Mouse (Mus musculus): ENCODE results near the gene Gm42906. TPM values are rescaled to one million over a fixed set of nuclear protein-coding genes. Genes with fewer than 3 reads are reported as not detected.

Gene Gm42906
- polyA plus RNA-seq, 1 experiment from 2014 or later, result not detected

DNA sequence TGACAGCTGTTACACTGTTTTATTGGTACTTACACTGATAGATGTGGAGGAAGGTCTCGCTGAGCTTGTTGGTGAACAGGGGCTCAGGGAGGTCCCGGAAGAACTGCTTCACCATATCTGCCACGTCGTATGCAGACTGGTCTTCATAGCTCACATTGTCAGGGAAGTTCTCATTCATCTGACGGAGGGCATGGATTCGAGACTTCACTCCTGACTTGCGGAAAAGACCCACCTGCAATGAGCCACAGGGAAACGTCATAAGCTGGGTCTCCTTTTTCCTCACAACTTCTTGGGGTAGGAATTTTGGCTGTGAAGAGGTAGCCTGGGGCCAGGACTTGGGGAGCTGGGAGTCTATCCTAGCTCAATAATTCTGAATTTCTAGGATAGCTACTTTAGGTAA is 375.6 kb downstream of the Gm42906 start:
- H3K36me3 ChIP-seq, result 0 out of 2 replicates have a peak, but pooled peaks cover 4% of the 10 kb centered on the region
- H3K27me3 ChIP-seq (ENCODE audit: low read depth, poor library complexity, severe bottlenecking), result no peaks in the 10 kb centered on the region
- WGBS, result 94% methylated on average over 8 of the region's 8 CpGs
- H3K4me1 ChIP-seq, result peaks cover 14% of the 10 kb centered on the region
- no peak for DNase-seq (ENCODE audit: low spot score)
- no peak overlapping the region for H3K4me3 ChIP-seq
- no peak overlapping the region for H3K27ac ChIP-seq (replicated peaks)
- no peaks in the 10 kb centered on the region for H3K9me3 ChIP-seq (replicated peaks)

DNA sequence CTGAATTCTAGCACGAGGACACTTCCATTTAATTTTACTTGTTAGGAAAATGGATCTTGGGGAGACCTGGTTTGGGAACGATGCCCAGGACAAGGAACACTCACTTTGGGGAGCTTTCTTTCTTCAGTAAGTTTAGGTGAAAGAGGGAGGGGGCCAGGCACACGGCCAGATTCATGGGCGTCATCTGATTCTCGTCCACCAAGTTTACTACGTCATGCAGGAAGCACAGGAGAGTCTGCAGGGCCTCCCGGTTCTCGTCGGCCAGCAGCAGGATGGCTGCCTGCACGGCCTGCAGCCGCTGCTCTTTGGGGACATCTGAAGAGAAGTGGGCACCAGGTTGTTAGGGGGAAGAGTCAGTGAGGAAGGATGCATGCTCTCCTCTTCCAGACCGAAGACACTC is 380.5 kb downstream of the Gm42906 start:
- no peak overlapping the region for H3K27ac ChIP-seq (replicated peaks)
- H3K4me3 ChIP-seq, result no peak overlapping the region
- WGBS, result 91% methylated on average over 12 of the region's 12 CpGs
- no peaks in the 10 kb centered on the region for H3K4me1 ChIP-seq
- no peaks in the 10 kb centered on the region for H3K27me3 ChIP-seq (ENCODE audit: low read depth, poor library complexity, severe bottlenecking)
- no peak for DNase-seq (ENCODE audit: low spot score)
- no peaks in the 10 kb centered on the region for H3K9me3 ChIP-seq (replicated peaks)
- 0 out of 2 replicates have a peak, but pooled peaks cover 4% of the 10 kb centered on the region for H3K36me3 ChIP-seq

DNA sequence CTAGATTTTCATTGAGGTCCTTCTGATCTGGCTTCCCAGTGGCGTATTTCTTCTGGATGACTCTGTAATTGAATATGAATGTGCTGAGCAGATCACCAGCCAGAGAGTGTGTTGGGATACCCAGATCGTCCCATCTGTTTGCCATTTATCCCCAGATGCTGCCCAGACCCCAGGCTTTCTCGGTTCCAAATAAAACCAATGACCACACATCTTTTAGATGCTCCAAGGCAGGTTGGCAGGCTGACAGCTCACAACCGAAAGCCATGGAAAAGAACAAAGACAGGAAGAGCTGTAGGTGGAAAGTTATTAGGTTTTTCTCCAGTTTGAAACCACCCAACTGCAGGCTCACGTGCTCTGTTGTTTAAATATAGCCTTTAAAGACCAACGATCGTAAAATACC is 381.0 kb downstream of the Gm42906 start:
- Histone ChIP-seq H3K36me3 (0 out of 2 replicates have a peak, but pooled peaks cover under 1% of the 10 kb centered on the region), H3K27me3 (ENCODE audit: low read depth, poor library complexity, severe bottlenecking) (no peaks in the 10 kb centered on the region), H3K4me3 (no peak overlapping the region), H3K9me3 (replicated peaks) (no peaks in the 10 kb centered on the region), H3K4me1 (no peaks in the 10 kb centered on the region), H3K27ac (replicated peaks) (no peak overlapping the region)
- WGBS, result 82% methylated on average over 7 of the region's 7 CpGs
- DNase-seq (ENCODE audit: low spot score), result no peak

DNA sequence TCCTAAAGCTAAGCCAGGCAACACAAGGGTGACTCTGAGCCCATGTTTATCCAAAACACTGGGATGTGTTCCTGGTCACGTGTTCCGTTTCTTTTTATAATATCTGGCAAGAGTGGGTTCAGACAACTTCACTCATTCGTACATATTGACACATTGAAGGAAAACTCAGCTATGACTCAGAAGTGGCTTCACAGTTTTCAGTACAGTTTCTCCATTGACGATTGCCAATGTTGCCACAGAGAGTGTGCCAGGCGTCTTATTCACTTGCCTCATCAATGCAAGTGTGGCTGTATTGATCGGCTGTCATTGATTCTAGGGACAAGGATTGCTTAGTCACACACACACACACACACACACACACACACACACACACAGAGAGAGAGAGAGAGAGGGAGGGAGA is 381.8 kb downstream of the Gm42906 start:
- Histone ChIP-seq H3K27me3 (ENCODE audit: low read depth, poor library complexity, severe bottlenecking) (no peaks in the 10 kb centered on the region), H3K36me3 (no peaks in the 10 kb centered on the region), H3K9me3 (replicated peaks) (no peaks in the 10 kb centered on the region), H3K27ac (replicated peaks) (no peak overlapping the region), H3K4me1 (no peaks in the 10 kb centered on the region), H3K4me3 (no peak overlapping the region)
- DNase-seq (ENCODE audit: low spot score), result no peak
- 94% methylated on average over 6 of the region's 6 CpGs for WGBS

DNA sequence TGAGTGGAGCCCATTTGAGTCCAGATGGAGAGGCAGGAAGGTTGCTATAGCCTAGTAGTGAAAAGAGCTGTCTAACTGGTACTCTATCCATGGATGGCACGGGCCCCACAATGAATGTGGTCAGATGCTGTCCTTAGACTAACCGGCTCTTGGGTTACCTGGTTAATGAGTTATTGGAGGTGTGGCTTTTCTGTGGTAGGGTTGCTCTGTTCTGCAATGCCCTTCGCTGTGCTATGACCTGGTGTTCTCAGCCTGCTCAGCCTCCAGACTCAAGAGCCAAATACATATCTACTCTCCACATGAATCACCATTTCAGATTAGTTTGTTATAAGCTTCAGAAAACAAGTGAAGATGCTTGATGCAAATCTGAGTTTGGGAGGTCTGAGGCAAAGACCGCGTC is 385.1 kb downstream of the Gm42906 start:
- 97% methylated on average over 5 of the region's 5 CpGs for WGBS
- Histone ChIP-seq H3K4me1 (no peaks in the 10 kb centered on the region), H3K27ac (replicated peaks) (no peak overlapping the region), H3K27me3 (ENCODE audit: low read depth, poor library complexity, severe bottlenecking) (no peaks in the 10 kb centered on the region), H3K9me3 (replicated peaks) (no peaks in the 10 kb centered on the region), H3K4me3 (no peak overlapping the region), H3K36me3 (no peaks in the 10 kb centered on the region)
- DNase-seq (ENCODE audit: low spot score), result no peak

DNA sequence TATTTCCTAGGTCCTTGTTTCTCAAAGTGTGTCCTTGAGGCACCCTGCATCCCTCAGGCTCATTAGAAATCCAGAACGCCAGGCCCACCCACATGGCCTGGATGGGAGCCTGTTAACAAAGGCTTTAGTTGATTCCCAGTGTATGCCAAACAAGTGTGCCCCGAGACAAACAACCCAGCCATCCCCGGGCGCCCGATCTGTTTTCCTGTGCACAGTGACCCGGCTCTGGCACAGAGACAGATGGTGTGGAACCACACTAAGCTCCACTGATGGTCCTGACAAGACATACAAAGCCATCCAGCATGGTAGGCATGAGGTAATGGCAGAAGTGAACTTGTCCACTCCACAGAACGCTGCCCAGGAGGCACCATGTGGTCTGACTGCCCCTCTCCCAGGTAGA is 390.1 kb downstream of the Gm42906 start:
- Histone ChIP-seq H3K36me3 (no peaks in the 10 kb centered on the region), H3K4me3 (no peak overlapping the region), H3K9me3 (replicated peaks) (no peaks in the 10 kb centered on the region; the same call in 1 of the 2 replicates), H3K27ac (replicated peaks) (no peak overlapping the region), H3K4me1 (no peaks in the 10 kb centered on the region), H3K27me3 (ENCODE audit: low read depth, poor library complexity, severe bottlenecking) (no peaks in the 10 kb centered on the region)
- DNase-seq (ENCODE audit: low spot score), result no peak
- WGBS, result 85% methylated on average over 7 of the region's 7 CpGs

DNA sequence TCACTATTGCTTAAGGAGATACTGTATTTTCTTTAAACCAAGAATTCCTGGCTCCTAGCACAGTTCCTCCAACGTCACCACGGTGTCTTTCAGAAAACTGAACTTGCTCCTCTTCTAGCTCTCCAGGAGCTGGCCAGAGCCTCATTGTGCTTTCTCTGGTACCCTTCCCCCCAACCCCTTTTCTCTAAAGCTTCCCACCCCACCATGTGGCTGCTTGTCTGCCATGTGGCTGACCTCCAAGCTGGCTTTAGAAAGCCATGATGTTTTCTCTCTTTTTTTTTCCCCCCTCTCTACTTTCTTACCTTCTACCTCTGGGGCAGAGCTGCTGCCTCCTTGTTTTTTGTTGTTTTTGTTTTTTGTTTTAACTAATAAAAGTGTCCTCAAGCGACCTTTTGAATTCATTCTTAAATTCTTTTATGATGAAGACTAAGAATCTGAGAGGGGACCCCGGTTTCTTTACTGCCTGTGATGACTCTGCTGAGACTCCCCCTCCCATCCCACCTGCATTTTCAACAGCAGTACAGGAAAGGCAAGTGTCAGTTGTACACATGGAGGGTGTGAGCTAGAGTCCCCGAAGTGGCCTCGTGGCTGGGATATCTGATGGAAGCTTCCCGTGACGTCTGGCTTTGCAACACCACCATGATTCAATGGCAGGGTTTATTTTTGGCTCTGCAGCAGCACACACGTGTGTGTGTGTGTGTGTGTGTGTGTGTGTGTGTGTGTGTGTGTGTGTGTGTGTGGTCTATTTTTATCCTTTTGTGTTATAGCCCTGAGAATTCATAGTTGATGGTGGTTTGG is 393.0 kb downstream of the Gm42906 start:
- Histone ChIP-seq H3K27ac (replicated peaks) (no peak overlapping the region), H3K4me3 (no peak overlapping the region), H3K9me3 (replicated peaks) (no peaks in the 10 kb centered on the region; the same call in 1 of the 2 replicates), H3K36me3 (no peaks in the 10 kb centered on the region), H3K27me3 (ENCODE audit: low read depth, poor library complexity, severe bottlenecking) (no peaks in the 10 kb centered on the region), H3K4me1 (no peaks in the 10 kb centered on the region)
- DNase-seq (ENCODE audit: low spot score), result no peak
- 79% methylated on average over 9 of the region's 9 CpGs for WGBS

DNA sequence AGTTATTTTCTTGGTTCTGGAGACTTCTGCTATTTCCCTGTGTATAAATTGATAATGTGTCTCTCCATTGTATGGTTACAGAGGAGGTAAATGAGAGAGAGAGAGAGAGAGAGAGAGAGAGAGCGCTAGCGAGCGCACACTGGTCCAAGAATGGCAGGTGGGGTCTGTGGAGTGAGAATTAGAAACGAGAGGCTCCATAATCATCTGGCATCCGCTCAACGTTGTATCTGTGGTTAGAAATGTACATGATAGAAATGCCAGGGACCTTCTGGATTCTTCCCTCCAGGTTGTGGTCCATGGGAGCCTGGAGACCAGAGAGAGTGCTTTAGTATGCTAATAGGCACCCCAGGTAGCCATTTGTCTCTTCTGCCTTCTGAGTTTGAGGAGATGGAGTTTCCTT is 399.1 kb downstream of the Gm42906 start:
- Histone ChIP-seq H3K4me3 (no peak overlapping the region), H3K27me3 (ENCODE audit: low read depth, poor library complexity, severe bottlenecking) (no peaks in the 10 kb centered on the region), H3K36me3 (no peaks in the 10 kb centered on the region), H3K4me1 (peaks cover 9% of the 10 kb centered on the region), H3K9me3 (replicated peaks) (no peaks in the 10 kb centered on the region; the same call in 1 of the 2 replicates), H3K27ac (replicated peaks) (no peak overlapping the region)
- DNase-seq (ENCODE audit: low spot score), result no peak
- 77% methylated on average over 6 of the region's 6 CpGs for WGBS

DNA sequence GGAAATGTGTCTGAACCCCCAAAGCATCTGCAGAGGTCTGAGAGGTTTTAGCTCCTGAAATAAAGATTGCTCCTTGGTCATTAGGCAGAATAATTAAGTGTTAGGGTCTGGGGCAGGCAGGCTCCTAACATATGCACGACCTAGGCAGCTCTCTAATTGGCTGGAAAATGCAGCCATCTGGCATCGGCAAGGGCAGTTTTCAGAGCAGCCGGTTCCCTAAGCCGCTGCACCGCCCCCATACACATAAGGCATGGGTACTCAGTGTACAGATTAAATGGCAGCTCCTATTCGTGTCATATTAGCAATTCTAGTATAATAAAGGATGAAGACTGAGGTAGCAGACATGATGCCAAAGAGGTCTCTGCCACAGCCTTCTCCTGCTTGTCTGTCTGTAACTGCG is 400.8 kb downstream of the Gm42906 start:
- 67% methylated on average over 7 of the region's 7 CpGs for WGBS
- Histone ChIP-seq H3K4me1 (peaks cover 24% of the 10 kb centered on the region), H3K27me3 (ENCODE audit: low read depth, poor library complexity, severe bottlenecking) (no peaks in the 10 kb centered on the region), H3K4me3 (no peak overlapping the region), H3K36me3 (no peaks in the 10 kb centered on the region), H3K9me3 (replicated peaks) (no peaks in the 10 kb centered on the region), H3K27ac (replicated peaks) (no peak overlapping the region)
- no peak for DNase-seq (ENCODE audit: low spot score)

DNA sequence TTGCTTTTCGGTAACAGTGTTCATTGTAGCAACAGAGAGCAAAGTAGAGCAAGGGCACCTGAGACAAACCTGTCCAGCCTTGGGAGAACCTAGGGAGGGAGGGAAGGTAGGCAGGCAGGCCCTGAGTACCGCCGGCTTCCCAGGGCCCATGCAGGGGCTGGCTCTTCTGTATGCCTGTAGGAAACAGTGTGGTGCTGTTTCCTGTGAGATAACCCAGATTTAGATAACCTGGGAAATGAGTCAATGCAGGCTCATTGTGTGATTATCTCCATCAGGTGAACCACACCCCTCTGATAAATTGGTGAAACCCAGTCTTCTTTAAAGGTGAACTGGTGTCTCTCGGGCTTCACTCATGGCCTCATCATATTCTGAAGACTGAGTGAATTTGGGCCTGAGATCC is 401.9 kb downstream of the Gm42906 start:
- Histone ChIP-seq H3K36me3 (no peaks in the 10 kb centered on the region), H3K27me3 (ENCODE audit: low read depth, poor library complexity, severe bottlenecking) (no peaks in the 10 kb centered on the region), H3K4me1 (peaks cover 24% of the 10 kb centered on the region), H3K27ac (replicated peaks) (no peak overlapping the region; the same call in 1 of the 2 replicates), H3K9me3 (replicated peaks) (no peaks in the 10 kb centered on the region), H3K4me3 (no peak overlapping the region)
- no peak for DNase-seq (ENCODE audit: low spot score)
- 92% methylated on average over 4 of the region's 4 CpGs for WGBS

DNA sequence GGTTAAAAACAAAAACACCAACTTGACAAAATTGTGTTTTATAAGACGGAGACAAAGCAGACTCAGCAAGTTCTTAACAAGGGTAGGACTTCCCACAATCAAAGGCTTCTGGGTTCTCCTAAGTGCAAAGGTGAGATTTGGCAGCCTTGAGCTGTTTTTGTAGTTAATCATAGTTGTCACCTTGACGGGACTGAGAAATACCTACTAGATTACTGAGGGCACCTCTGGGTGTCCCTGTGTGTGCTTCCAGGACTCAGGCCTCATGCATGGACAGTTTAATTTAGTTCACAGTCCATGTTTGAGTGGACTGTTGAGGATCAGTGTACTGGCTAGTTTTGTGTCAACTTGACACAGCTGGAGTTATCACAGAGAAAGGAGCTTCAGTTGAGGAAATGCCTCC is 403.5 kb downstream of the Gm42906 start:
- no peaks in the 10 kb centered on the region for H3K36me3 ChIP-seq

DNA sequence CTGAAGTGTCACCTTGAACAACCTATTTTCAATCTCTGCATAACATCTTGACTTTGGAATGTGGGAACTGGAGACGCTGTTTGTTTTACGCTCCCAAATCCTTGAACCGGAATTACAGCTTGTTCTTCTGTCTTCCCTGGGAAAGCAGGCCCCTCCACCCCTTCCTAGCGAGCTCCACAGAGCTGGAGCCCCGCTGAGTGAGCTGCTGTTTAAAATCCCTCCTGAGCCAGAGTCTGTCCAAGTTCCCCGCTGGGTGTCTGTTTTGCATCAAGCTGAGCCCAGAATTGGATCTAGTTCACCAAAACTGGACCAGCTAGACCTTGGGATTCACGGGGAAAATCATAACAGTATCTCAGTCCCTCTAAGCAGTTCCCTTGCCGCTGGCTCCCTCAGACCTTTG is 404.5 kb downstream of the Gm42906 start:
- peak; percentile 38 for DNase-seq (ENCODE audit: low spot score)
- Histone ChIP-seq H3K9me3 (replicated peaks) (no peaks in the 10 kb centered on the region), H3K36me3 (no peaks in the 10 kb centered on the region), H3K4me1 (peaks cover 24% of the 10 kb centered on the region), H3K27ac (replicated peaks) (peak overlapping the region; percentile 23; the same call in 1 of the 2 replicates), H3K27me3 (ENCODE audit: low read depth, poor library complexity, severe bottlenecking) (no peaks in the 10 kb centered on the region), H3K4me3 (peak overlapping the region; percentile 20; the same call in 1 of the 2 replicates)
- 6% methylated on average over 8 of the region's 8 CpGs for WGBS

More for the DNA sequence above, 403.5 kb downstream of the Gm42906 start:
- Histone ChIP-seq H3K4me3 (no peak overlapping the region), H3K4me1 (peaks cover 24% of the 10 kb centered on the region), H3K27ac (replicated peaks) (no peak overlapping the region), H3K27me3 (ENCODE audit: low read depth, poor library complexity, severe bottlenecking) (no peaks in the 10 kb centered on the region), H3K9me3 (replicated peaks) (no peaks in the 10 kb centered on the region)
- no peak for DNase-seq (ENCODE audit: low spot score)
- WGBS, result 88% methylated on average over 2 of the region's 2 CpGs

DNA sequence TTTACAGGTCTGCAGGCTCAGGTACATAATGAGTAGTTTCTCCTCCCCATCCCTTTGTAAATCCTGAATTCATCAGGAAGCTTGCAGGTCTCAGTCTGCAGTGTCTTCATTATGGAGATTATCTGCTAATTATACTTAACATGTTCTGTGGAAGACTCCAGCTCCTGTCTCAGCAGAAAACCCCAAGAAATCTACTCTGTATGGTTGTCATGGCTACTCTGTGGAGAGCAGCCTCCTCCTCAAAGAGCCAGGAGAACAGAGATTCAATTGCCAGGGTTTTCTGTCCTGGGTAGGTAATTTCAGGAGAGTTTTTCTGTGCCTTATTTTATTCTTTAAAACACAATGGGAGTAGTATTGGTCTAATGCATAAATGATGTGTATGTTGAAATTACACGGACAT is 405.0 kb downstream of the Gm42906 start:
- Histone ChIP-seq H3K27me3 (ENCODE audit: low read depth, poor library complexity, severe bottlenecking) (no peaks in the 10 kb centered on the region), H3K4me1 (peaks cover 23% of the 10 kb centered on the region), H3K36me3 (no peaks in the 10 kb centered on the region), H3K27ac (replicated peaks) (no peak overlapping the region), H3K9me3 (replicated peaks) (no peaks in the 10 kb centered on the region), H3K4me3 (no peak overlapping the region)
- DNase-seq (ENCODE audit: low spot score), result no peak
- WGBS, result 18% methylated on average over 1 of the region's 1 CpGs
